Mouse (Mus musculus) skeletal muscle tissue, adult 2 months (tissue): ENCODE data around the gene Nsun3.

Source experiments
- DNase-seq: peaks from one replicate; pipeline ENCODE4 v3.0.0-alpha.2; 2012; ENCODE audit warnings: low read depth, low spot score

The Nsun3 gene

DNA sequence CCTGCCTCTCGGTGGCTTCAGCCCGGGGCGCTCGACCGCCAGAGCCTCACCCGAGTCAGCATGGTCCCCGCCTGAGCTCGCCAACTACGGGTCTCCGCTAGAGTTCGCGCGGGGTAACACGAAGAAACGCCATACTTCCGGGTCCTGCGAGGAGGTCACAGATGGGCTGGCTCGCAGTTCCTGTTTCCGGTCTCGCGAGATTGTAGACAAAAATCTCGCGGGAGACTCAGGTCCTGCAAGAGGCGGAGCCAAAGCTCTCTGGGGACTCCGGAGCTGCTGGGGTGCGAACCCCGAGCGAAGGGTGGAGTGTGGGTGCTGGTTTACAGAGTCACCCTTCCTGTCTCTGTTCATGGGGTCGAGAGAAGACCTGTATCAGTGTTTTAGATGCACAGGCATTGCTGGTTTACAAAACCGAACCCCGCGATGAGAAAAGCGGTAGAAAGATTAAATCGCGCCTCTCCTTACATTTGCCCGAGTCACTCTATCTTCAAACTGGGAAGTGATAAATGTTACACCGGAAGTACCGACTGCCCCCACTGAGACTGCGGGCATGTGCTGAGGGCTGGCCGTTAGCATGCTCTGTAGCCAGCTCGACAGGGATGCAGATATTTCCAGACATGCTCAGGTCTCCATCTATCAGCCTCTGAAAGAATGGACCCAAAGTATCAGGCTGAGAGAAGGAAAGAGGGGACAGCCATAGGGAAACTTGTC lies at the start of gene Nsun3:
TSS of gene Nsun3 (minus strand) at position 198 of the 711 bp plus-strand sequence.
- peak; percentile 99 for DNase-seq

DNA sequence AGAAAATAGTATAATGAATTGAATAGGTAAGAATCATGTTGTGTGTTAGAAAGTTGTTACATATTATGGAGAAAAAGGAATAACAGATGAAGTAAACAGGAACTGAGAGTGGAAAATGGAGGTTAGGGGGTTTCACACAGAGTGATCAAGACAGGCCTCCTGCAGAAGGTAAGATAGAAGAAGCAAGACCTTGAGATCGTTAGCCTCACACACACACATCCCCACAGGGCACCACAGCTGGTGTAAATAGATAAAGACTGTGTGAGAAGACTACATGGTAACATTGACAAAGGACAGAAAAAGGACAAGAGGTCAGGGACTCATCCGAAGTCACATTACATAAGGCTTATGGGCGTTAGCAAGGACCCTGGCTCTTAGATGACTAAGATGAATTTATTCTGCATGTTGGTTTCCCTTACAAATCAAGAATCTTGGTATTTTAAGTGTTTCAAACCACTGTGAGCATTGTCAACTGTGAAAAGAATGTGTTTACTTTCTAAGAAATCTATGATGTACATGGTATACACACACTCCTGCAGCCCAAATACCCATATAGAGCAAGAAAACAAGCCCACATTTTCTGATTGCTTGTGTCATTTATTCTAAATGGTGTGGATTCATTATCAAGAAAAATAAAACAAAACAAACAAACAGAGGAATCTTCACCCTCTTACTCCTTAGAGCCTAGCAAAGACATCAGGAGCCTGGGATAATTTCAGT lies 47.6 kb upstream of the Nsun3 start:
- DNase-seq: no peak

DNA sequence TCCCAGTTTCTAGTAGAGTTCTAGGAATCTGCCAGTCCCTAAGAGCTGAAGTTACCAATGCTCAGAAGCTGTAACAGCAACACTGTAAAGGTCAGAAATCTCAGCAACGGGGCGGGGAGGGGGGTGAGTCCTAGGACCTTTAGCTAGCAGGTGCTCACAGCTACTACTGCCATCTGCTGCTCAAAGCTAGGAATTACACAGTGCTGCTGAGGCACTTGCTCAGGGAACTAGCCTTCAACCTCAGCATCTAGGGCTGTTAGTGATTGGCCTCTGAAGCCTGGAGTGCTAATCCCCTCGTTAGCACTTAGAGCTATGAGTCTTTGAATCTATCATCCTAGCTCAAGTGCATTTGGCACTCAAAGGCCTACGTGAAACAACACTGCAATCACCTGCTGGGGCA lies 45.9 kb upstream of the Nsun3 start:
- DNase-seq: peak; percentile 24

DNA sequence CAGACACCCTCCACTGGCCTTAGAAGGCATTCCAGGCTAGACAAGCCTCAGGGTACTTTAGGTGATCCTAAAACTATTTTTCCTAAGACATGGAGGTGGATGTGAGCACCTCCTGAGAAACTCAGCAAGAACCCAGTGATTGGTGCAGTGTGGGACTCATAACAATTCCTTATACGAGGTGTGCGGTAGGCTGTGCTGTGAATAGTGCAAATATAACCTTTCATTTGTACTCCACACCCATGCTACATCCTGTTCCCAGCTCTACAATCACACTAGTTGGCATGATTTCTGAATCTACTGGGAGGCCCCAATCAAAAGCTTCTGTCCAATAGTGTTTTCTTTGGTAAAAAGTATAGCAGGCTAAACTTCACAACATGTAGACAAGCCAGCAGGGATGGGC lies 45.4 kb upstream of the Nsun3 start:
- DNase-seq: no peak

- peak; percentile 13 for DNase-seq
Measured at GRCm38 (mm10) chr16:62826156-62827001, 39.8 kb upstream of the Nsun3 start.

DNA sequence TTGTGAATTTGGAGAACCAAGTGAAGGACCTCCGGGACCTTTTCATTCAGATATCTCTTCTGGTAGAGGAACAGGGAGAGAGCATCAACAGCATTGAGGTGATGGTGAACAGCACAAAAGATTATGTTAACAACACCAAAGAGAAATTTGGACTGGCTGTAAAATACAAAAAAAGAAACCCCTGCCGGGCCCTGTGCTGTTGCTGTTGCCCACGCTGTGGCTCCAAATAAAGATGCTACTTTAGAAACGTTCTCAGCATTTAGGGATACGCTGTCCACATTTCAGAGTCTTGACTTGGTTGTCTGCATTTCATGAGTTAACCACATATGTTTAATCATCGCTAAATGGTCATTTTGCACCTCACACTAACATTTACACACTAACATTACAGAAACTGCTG lies 35.9 kb upstream of the Nsun3 start:
- no peak for DNase-seq

DNA sequence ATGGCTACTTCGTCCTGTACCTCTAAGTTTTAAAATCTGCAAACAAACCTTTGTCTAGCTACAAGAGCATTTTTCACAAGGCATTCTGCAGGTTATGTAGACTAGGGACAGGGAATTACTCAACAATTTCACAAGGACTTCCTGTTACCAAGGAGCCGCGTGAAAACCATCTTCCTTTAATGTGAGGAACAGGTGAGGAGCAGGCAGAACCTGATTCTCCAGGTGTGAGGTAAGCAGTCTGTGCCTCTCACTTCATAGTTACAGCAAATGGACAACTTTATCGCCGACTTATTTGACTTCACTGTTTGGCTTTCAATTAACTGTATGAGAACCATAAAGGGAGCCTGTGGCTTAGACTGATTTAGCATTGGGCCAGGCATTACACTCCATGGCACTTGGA lies 27.9 kb upstream of the Nsun3 start, which contains the start of gene Stx19:
TSS of gene Stx19 (plus strand) at position 186 of the 400 bp plus-strand sequence.
- DNase-seq: no peak

GRCm38 (mm10) chr16:62813790-62814189 lies 27.2 kb upstream of the Nsun3 start:
- DNase-seq: no peak

DNA sequence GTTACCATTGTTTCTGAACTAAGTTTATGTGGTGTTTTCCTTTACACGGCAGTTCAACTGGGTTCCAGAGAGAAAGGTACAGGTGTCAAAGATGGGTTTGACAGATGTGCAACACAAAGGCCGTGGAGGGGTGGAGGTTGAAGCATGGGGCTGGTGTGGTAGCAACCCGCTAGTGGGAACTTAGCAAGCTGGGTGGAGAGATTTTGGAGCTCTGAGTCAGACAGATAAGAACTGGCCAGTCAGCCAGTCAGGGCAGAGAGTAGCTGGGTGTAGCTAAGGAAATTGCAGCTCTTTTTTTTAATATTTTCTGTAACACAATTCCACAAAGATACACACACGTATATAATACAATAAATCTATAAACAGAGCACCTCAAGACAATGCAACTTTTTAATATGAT lies 24.2 kb upstream of the Nsun3 start:
- no peak for DNase-seq

DNA sequence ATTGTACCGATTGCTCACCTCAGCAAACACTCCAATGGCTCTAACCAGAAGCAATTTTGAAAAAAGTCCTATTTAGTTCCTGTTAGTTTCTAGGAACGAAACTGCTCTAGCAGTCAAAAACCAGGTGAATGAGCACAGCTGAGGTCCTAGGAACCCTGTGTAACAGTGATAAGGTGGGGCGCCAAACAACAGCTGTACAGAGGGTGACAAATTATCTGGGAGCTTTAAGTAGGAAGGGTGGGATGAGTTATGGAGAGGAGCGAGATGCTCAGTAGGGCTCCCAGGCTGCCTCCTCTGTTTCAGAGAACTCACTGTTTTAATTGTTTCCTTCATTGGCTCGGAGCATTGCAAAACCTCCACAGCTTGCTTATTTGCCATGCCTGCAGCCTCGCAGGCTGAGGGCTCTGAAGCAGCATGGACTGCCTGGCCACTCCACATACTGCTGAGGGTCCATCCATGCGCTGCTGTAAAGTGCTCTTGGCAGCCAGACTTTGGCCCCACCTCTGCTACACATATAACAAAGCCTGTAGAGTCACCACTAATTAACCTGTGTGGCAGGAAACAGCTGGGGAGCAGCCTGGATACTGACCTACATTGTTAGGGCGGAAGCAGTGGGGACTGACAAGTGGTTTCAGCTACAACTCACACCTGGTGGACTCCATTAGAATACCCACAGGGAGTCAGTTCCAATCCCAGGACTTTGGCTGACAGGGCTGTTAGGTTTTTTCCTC lies 20.8 kb upstream of the Nsun3 start:
- no peak for DNase-seq

GRCm38 (mm10) chr16:62804621-62805020 lies 18.0 kb upstream of the Nsun3 start:
- DNase-seq: no peak

DNA sequence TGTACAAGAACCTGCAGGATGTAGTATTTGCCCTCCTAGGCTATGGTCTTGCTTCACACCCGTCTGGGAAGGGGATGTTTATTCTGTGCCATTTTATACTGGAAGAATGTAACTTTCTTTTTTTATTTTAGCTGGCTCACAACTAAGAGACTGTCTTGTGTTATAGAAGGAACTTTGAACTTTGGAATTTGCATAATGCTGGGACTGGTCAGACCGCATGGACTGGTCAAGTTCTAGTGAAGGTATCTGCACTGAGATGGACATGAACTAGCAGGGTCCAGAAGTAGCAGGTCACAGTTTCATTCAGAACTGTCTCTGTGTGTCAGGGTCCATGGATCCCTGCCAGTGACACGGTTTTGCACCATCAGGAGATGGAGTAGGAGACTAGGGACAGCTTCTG lies 13.2 kb upstream of the Nsun3 start:
- DNase-seq: no peak

DNA sequence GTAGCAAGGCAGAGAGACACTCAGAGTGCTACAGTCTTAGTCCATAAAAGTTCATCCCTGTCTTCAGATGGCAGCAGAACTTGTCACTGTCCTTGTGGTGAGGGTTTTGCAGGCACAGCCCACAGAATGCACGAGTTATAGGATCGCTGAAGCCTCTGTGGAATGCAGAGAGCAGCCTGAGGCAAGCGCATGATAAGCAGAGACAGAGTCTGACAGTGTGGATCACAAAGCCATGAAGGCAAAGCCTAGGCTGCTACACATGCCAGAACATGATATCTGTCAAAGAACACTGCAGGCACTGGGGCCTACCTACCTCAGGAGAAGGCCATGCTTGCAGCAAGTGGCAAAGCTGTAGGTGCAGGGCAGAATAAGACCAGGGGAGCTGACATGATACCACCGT lies 12.8 kb upstream of the Nsun3 start:
- no peak for DNase-seq

- DNase-seq: no peak
Measured at GRCm38 (mm10) chr16:62798808-62799207, 12.2 kb upstream of the Nsun3 start.

- no peak for DNase-seq
Measured at GRCm38 (mm10) chr16:62796608-62797007, 10.0 kb upstream of the Nsun3 start.

DNA sequence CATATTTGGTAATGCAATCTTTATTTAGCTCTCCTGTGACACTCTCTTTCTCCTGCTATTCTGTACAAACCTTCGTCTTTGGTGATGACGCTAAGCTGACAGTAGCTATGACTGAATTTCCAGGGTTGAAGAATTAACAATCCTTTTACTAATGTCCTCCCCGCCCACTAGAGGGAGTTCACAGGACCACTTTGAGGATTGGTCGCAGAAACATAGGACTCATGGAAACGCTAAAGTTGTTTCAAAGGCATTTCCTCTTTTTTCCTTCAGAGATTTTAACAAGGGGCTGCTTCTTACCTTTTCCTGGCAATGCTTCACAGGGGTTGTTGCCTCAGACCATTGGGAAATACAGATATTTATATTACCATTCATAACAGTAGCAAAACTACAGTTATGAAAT lies 4.4 kb downstream of the Nsun3 start:
- no peak for DNase-seq

DNA sequence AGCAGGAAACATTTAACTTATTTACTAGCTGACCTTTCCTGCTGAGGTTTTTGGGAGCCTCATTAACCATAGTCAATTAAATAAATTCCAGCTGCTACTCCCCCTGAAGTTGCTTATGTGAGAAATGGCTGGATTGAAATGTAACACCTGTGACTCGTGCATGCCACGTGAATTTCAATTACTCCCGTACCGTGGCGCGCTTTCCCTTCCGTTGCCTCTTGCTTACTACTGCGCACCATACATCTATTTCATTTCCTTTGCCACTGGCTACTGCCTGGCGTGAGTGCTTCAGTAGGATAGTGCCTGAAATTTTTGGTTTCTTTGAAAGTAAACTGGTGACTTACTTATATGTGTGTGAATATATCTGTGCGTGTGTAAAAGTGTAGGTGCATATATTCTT lies 8.3 kb downstream of the Nsun3 start:
- DNase-seq: no peak

- DNase-seq: no peak
Measured at GRCm38 (mm10) chr16:62776034-62776433, 10.6 kb downstream of the Nsun3 start.

DNA sequence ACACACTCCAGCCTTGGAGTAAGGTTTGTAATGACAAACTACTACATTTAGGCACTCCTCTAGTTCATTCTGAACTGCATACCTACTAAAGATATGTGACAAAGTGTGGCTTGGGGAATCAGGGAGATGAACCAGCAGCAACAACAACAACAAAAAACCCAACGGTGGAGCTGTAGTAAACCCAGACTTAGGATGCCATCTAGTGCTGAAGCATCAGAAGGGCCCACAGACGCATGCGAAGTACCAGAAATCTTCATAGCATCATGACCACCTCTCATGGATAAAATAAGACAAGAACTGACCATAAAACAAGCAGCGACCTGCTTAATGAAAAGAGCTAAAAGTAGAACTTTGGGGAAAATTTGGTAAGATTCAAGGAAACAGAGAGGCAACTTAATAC lies 13.2 kb downstream of the Nsun3 start:
- no peak for DNase-seq

GRCm38 (mm10) chr16:62758340-62758739 lies 28.3 kb downstream of the Nsun3 start:
- no peak for DNase-seq

DNA sequence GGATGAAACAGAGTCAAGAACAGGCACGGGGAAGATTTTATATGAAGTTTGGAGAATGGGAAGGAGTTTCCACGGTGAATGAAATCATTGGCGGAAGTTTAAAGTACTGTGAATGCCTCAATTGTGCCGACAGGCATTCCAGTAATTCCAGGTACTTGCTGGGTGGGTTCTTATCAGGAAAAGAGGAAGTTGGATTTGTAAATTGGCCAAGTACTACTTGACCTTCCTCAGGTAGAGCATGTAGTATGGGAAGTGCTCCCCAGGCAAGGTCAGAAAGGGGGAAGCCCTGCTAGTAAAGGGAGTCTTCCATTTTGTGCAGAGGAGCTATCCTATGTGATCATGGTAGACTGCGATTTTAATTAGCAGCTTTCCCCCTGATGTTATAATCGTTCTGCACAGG lies 31.3 kb downstream of the Nsun3 start:
- no peak for DNase-seq

DNA sequence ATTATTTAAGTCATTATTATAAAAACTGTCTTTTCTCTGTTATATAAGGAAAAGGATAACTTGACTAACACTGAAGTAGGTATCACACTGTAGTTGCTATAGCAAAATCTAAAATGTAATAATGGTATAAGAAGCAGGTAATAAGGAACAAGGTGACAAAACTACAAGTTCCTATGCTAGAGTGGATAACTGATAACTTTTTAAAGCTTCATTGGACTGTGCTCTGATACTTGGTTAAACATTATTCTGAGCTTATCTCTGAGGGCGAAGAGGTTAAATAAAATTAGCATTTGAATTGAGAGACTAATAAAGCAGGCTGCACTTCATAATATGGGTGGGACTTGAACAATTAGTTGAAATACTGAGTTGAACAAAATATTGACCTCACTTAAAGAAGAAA lies 33.0 kb downstream of the Nsun3 start:
- DNase-seq: no peak
